Mouse (Mus musculus) large intestine, adult 2 months (tissue): ENCODE measurements around the gene Itpk1. TPM values are rescaled to one million over a fixed set of nuclear protein-coding genes. Genes with fewer than 3 reads are reported as not detected.

ENCODE experiments used
- DNase-seq: peaks from one replicate; pipeline ENCODE4 v3.0.0-alpha.2; 2012; ENCODE audit warnings: low read depth, low spot score
- WGBS: fragments of 180-500 bp; shearing (Covaris S2); methylation state at CpG from one replicate; pipeline ENCODE4 v1.1.7; 2018; 5-methylcytosine and 5-hydroxymethylcytosine counted together
- polyA plus RNA-seq: library from polyadenylated mRNA; depleted of rRNA; stranded (reverse); fragments of >200 nt; gene quantifications from 2 replicates; pipeline ENCODE4 v1.2.3, GENCODE M21; 2012

Gene Itpk1
- polyA plus RNA-seq, 1 experiment: 205 TPM

DNA sequence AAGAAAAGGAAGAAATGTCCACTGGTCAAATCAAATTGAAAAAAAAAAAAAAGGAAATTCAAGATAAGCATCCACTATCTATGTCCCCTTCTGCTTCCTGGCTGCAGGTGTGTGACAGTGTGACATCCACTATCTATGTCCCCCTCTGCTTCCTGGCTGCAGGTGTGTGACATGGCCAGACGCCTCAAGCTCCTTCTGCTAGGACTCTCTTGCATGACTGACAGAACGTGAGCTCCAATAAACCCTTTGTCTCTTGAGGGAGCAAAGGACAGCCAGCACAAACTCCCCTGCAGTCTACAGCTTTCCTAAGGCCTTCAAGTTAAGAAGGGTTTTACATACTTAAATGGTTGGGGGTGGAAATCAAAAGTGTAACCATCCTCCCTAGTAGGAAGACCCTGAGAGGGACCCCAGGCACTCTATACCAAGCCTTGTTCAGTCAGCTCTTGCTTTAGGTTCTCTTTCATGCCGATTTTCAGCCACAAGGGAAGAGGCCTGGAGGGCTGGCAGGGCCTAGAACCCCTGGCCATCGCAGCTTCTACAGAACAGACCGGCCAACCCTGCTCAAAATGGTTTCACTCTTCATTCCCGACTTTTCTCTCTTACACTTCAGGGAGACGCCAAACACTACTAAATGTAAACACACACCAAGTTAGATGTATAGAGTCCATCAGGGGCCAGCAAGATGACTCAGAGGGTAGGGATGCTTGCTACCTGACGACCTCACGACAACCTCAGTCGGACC is 10.1 kb upstream of the Itpk1 start:
- DNase-seq: no peak
- 85% methylated on average over 10 of the region's 10 CpGs for WGBS

DNA sequence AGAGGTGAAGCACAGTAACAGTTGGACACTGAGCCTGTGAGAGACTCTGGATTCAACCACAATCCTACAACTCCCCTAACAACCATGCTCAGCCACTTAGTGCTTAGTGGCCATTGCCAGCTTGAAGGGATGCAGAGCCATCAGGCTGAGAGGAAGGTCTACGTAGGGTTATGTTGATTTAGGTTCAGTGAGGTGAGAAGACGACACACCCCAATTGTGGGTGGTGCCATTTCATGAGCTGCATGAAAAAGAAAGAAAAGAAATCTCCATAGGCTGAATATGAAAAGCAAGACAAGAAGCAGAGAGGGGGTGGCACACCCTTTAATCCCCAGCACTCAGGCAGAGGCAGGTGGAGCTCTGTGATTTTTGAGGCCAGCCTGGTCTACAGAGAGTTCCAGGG is 9.4 kb upstream of the Itpk1 start:
- no peak for DNase-seq
- WGBS: 48% methylated on average over 2 of the region's 2 CpGs

DNA sequence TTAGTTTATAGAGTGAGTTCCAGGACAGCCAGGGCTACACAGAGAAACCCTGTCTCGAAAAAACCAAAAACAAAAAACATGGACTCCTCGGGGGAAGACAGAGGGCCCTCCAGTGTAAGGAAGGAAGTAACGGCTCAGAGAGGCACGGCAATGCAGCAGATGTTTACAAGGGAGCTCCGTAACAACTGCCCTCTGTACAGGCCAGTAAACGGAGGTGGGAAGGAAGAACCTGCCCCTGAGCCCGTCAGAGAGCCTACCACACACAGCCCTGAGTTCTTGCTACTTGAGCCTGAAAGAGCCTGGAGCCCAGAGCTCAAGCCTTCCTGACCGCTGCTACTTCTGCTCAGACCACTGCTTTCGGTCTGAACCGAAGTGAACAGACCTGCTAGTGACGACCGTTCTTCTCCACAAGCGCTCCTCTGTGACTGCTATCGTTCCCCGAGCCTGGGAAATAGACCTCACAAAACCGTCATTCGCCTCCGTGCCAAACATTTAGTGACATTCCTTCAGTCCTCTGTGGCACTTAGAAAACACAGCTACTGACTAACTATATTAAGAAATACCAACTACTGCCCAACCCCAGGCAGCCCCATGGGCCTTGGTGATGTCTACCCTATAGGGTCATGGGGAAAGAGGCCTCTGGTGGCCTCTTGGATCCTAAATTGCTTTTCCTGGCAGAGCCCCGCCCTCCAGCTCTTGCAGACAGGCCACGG is 8.6 kb upstream of the Itpk1 start:
- WGBS: 41% methylated on average over 20 of the region's 20 CpGs

DNA sequence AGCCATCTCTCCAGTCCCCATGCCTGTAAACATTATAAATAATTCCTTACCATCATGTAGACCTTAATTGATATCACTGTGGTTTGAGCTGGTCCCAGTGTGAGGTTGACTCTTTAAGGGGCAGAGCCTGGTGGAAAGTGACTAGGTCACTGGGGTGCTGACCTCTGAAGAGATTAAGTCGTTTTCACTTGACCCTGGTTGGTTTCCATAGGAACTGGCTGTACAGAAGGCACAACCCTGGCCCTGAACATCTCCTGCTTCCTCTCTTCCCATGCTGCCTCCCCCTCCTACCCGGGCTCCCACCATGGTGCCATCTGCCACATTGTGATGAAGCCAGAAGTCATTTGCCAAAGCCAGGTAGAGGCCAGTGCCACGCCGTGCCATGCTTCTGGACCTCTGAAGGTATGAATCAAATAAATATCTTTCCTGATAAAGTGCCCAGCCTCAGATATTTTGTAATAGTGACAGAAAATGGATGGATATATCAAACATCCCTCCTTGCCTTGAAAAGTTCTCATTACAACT is 6.2 kb upstream of the Itpk1 start:
- 73% methylated on average over 4 of the region's 4 CpGs for WGBS
- DNase-seq: no peak

More for the DNA sequence above, 8.6 kb upstream of the Itpk1 start:
- DNase-seq: no peak

DNA sequence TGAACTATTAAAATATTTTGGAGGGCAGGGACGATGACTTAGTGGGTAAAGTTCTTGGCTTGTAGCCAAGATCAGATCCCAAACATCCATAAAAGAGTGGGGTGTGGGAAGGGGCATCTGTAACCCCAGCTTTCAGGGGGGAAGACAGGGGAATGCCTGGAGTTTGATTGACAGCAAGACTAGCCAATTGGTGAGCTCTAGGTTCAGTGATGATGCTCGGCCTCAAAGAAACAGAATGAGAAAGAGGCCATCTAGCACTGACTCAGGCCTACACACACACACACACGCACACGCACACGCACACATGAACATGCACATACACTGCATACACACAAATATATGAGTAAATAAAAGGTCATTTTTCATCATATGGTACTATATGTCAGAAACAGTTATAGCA is 5.2 kb upstream of the Itpk1 start:
- WGBS: 85% methylated on average over 5 of the region's 5 CpGs

DNA sequence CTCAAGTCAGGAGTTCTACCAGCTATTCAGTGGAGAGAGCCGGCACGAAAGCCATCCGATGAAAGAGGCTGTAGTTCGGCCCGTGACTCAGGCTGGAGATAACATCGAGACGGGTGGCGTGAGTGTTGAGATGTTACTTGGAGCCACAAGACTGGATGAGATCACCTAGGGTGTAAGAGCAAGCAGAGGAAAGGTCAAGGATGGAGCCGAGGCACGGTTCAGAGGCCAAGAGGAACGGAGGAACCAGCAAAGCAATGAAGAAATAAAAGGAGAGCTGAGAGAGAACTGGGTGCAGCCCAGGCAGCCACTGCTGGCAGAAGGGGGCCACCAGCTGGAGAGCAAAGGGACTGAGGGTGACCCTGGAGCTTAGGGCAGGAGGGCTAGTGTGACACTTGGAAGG is 3.5 kb upstream of the Itpk1 start:
- 49% methylated on average over 11 of the region's 11 CpGs for WGBS
- DNase-seq: no peak

More for the DNA sequence above, 5.2 kb upstream of the Itpk1 start:
- no peak for DNase-seq

DNA sequence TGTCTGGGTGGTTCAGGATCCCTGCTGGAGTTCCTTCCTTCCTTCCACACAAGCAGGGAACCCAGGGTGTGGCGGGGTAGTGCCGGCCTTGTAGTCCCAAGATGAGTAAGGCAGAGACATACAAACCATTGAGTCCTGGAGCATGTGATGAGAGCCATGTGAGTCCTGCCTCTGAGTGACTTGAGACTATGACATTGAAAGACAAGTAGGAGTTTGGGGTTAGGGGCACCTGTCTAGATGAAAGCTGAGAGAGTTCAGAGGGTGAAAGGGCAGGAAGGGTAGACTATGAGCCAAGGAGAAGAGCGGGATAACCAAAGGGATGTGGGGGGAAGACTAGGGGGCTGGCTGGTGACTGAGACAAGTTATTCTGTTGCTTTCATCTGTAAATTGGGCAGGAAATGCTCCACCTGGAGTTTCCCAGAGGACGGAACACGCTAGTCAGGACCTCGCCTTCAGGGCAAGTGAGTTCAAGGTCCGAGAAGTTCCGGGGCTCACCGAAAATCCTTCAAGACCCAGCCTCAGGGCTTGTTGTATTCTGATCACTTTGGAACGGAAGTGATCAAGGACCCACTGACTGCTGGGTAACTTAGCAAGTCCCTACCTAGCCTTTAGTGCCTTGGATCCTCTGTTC is 2.2 kb upstream of the Itpk1 start:
- WGBS: 60% methylated on average over 10 of the region's 10 CpGs

DNA sequence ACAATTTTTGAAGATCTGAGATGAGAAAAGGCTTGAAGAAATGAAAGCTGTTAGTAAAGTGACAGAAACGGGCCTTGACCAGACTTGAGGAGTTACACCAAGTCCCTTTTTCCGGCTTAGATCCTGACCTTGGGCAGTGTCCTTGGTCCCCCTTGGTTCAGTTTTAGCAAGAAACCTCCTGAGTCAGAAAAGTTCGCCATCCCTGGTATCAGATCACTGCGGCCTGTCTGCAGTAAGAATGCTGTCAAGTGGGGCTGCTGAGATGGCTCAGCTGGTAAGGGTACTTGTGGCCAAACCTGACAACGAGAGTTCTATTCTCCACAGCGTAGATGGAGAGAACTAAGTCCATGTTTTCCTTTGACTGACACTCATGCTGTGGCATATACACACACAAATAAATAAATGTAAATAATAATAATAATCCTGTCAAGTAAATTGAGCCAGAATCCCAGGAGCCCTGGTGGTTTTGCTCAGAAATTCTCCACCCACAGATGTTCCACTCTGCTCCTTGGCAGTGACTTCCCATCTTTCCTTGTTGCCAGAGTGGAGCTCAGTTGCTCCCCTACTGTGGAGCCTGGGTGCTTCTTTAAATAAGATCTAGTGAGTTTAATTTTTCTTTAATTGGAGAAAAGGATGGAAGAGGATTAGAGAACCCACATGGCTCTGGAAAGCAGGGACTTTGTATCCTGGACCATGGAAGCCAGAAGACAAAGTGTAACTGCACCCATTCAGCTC is 1.3 kb upstream of the Itpk1 start:
- WGBS: 81% methylated on average over 6 of the region's 6 CpGs
- no peak for DNase-seq

More for the DNA sequence above, 2.2 kb upstream of the Itpk1 start:
- DNase-seq: no peak

DNA sequence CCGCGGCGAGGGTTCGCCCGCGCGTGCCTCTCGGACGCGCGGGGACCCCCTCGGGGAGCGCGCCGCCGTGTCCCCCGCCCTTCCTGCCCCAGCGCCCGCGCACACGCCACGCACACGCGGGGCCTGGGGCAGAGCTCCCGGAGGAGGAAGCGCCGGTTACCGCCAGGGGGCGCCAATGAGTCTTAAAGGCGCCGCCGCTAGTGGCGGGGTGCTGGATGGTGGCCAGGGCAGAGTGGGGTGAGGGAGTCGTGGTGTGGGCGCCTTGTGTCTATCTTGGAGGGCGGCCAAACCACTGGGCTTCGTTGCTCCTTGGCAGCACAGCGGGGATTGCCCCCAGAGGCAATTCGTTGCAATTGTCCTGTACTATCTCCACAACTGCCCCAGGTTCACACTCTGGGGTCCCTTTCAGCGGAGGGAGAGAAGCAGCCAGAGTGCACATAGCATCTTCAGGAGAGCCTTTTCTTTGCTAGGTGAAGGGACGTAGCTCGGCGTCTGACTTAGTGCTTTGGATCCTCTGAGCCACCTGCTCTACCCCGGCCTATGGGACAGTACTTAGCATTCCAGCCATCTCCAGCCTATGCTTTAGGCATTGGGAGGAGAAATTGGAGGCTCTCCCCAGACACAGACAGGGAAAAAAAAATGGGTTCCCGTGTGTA is 614 bp upstream of the Itpk1 start:
- WGBS: 2% methylated on average over 45 of the region's 45 CpGs
- DNase-seq: no peak

DNA sequence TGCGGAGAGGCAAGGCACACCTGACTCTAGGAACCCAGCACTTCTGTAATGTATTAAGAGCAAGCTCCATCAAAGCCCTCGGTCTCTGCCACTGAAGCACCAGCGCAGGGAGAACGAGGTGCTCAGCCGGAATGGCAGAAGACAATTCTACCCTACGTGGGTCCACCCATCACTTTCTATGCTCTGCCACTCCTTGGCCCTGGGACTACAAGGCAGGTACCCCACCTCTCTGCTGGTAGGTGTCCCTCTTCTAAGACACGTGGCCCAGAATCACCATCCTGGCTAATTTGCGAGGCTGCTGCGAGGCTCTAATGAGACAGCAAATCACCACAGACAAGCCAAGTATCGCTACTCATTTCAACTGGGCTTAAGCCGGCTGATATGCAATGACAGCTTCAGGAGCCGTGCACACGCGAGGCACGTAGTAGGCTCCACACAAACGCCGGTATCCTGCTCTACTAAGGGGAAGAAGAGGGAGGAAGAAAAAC is 765 bp downstream of the Itpk1 start:
- 7% methylated on average over 17 of the region's 17 CpGs for WGBS
- DNase-seq: no peak

DNA sequence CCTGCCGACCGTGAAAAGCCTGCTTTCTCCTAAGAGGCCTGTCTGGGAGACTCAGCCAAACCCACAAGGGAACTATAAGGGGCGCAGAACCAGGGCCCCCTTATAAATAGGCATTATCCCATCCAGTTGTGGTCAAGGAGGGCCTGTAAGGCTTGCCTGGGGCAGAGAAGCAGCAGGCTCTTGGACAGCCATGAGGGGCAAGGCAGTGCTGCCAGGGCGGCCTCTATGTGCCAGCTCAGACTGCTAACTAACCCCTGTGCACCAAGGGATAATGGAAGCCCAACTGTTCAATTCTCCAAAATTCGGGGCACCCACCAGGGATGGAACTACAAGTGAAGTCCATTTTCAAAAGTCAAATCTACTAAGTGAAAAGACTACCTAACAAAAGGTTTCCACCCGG is 1.3 kb downstream of the Itpk1 start:
- DNase-seq: no peak
- 42% methylated on average over 6 of the region's 6 CpGs for WGBS

DNA sequence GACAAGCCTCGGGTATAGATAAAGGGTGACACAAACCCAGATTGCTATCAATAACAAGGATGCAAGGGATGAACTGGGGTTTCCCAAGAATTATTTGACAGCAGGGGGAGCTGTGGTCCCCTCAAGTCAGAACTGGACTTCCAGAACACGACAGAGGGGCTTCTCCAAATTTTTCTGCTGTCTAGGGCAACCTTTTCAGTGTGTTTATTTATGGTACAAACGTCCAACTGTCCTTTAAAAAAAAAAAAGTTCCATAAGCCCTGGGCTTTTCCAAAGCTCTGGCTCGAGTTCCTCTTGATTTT is 1.7 kb downstream of the Itpk1 start:
- DNase-seq: no peak
- WGBS: 7% methylated on average over 4 of the region's 4 CpGs

DNA sequence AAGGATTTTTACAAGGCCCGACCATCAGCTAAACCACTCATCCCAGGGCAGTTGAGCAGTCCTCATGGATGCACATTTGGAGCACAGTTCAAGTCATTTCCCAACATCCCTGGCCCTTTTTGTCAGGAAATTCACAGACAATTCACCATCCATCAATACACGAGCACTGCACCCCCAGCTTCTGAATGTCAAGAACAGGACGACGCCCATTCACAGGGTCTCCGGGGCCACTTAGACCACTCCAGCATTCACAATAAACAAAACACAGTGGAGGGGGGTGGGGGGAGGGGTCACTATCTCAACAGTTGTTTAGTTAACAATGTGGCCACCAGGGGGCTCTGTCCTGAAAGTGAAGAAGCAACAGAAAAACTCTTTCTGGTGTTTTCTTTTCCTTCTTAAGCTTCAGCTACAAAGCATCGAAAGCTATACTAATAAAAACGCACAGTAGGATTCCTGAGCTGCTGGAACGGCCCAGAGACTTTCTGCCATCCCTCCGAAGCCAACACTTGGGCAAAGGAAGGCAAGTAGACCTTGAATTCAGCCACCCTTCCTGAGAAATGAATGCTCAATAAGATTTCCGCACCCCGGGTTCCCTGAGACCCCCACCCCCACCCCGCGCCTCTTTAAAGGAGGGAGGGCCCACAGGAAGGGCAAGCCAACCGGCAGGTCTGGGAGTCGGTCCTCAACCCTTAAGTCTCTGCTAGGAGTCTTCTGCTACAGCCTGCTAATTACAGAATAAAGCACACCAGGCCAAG is 2.2 kb downstream of the Itpk1 start:
- no peak for DNase-seq
- 16% methylated on average over 15 of the region's 15 CpGs for WGBS

DNA sequence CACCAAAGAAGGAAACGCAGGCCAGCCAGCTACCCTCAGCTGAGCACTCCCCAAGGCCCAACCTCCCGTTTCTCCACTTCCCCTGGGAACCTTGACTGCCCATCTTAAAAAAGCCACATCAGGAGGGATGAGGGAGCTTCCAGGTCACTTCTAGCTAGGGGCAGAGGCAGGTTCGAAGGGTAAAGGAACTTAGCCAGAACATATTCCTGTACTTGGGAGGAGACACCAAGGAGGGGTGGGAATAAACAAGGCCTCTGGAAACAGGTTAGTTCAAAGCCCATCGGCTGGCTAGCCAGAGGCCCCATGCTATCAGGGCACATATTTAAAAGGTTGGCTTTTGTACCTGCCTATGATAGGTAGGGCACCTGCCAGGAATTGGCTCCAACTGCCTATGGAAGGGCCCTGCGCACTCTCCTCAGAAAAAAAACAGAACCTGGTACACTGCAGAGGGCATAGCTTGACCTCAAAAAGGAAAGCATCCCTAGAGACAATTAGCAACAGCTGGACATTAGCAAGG is 3.0 kb downstream of the Itpk1 start:
- 54% methylated on average over 5 of the region's 5 CpGs for WGBS
- no peak for DNase-seq

DNA sequence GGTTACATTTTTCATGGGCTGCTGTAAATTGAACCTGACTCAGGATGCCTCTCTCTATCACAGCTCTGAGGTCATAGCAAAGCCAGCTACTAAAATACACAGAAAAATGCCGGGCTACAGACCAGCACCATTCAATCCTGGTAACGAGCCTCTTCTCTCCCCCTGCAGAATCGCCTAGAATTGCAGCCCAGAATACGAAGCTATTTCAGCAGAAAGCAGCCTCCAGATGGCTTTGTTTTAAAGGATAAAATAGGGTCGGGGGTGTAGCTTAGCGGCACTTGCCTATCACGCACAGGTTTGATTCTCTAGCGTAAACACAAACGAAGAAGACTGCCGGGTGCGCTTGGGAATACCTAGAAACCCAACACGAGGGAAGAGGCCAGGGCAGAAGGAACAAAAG is 4.3 kb downstream of the Itpk1 start:
- 70% methylated on average over 12 of the region's 12 CpGs for WGBS
- DNase-seq: no peak

DNA sequence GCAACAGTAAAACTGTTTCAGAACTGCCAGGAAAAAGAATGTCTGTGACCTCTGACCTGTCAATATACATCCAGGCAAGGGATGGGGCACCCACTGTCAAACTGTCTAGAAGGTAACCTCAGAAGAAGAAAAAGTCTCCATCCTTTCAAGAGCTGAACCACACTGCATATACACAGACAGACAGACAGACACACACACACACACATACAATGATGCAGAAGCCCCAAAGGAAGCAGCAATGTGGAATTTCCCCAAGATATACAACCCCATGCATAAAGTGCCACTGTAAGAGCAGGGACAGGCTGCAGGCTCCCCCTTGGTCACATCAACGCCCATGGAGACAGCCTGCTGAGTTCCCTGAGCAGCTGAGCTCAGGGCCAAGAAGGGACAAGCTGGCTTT is 5.6 kb downstream of the Itpk1 start:
- no peak for DNase-seq
- 65% methylated on average over 1 of the region's 1 CpGs for WGBS

DNA sequence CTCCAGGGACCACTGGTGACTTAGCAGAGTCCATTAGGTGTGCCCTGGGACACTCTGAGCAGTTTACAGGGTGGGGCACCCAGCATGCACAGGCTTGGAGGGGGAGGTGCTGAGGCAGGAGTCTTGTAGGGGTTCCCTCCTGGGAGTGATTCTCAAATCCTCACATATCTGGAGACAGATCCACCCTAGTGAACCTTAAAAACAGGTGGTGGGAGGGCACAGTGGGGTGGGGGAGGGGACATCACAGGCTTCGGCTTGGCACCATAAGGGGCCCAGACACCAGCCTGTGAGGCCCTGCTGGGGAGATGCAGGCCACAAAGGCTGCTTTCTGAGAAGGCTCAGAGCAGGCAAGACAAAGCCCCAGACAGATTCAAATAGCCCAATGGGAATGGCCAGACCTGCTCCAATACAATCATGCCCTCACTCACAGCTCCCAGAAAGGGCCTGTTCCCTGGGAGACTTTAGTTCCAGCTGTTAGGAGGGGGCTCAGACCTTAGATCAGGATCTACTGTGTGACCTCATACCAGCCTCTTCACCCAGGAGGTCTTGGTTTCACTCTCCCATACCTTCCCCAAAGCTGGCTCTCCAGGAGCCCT is 6.5 kb downstream of the Itpk1 start:
- no peak for DNase-seq
- WGBS: 57% methylated on average over 1 of the region's 1 CpGs

DNA sequence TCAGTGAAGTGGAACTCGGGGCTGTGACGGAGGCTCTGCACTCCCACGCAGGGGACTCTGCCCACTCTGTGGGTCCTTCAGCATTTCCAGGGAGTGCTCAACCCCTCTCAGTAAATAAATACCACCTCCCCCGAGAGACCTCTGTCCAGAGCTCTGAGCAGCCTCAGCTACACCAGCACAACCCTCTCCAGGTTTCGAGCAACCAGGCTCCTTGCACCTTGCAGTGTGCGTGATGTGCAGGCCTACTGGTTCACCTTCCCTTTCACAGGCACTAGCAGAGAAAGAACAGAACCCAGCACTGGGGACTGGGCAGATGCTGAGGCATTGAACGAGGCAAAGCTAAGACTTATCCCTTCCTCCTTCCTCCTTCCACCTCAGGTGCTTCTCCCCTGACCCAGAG is 7.3 kb downstream of the Itpk1 start:
- no peak for DNase-seq
- WGBS: 74% methylated on average over 7 of the region's 7 CpGs
